Mouse (Mus musculus): ENCODE measurements at regions not wholly inside any gene's neighbourhood (a gene's known extent, or its start where the extent isn't known, plus 50 kb on each side); places are given as distances from the start of the nearest gene placed in this dataset.

- no peaks in the 10 kb centered on the region for H3K36me3 ChIP-seq (ENCODE audit: control insufficient read depth, insufficient read depth, low read length, poor library complexity, severe bottlenecking)
- H3K27me3 ChIP-seq (ENCODE audit: control insufficient read depth, insufficient read depth, low read length, poor library complexity, severe bottlenecking): no peaks in the 10 kb centered on the region
- DNase-seq (ENCODE audit: low read depth, low spot score): no peak
Observed at GRCm38 (mm10) chr13:106432165-106432564, 504.6 kb downstream of the Ipo11 start.

- Histone ChIP-seq H3K36me3 (ENCODE audit: control insufficient read depth, insufficient read depth, low read length, poor library complexity, severe bottlenecking) (no peaks in the 10 kb centered on the region), H3K27me3 (ENCODE audit: control insufficient read depth, insufficient read depth, low read length, poor library complexity, severe bottlenecking) (no peaks in the 10 kb centered on the region)
- DNase-seq (ENCODE audit: low read depth, low spot score): no peak
Observed at GRCm38 (mm10) chr13:106406608-106407038, 530.1 kb downstream of the Ipo11 start.

GRCm38 (mm10) chr13:106392642-106393041 is 544.1 kb downstream of the Ipo11 start:
- H3K27me3 ChIP-seq (ENCODE audit: control insufficient read depth, insufficient read depth, low read length, poor library complexity, severe bottlenecking): no peaks in the 10 kb centered on the region
- DNase-seq (ENCODE audit: low read depth, low spot score): no peak
- no peaks in the 10 kb centered on the region for H3K36me3 ChIP-seq (ENCODE audit: control insufficient read depth, insufficient read depth, low read length, poor library complexity, severe bottlenecking)

- DNase-seq (ENCODE audit: low read depth, low spot score): no peak
- Histone ChIP-seq H3K36me3 (ENCODE audit: control insufficient read depth, insufficient read depth, low read length, poor library complexity, severe bottlenecking) (no peaks in the 10 kb centered on the region), H3K27me3 (ENCODE audit: control insufficient read depth, insufficient read depth, low read length, poor library complexity, severe bottlenecking) (no peaks in the 10 kb centered on the region)
Observed at GRCm38 (mm10) chr13:106388634-106389033, 548.1 kb downstream of the Ipo11 start.

GRCm38 (mm10) chr13:106367589-106367988 is 569.2 kb downstream of the Ipo11 start:
- no peaks in the 10 kb centered on the region for H3K27me3 ChIP-seq (ENCODE audit: control insufficient read depth, insufficient read depth, low read length, poor library complexity, severe bottlenecking)
- H3K36me3 ChIP-seq (ENCODE audit: control insufficient read depth, insufficient read depth, low read length, poor library complexity, severe bottlenecking): no peaks in the 10 kb centered on the region
- DNase-seq (ENCODE audit: low read depth, low spot score): no peak

- DNase-seq (ENCODE audit: low read depth, low spot score): no peak
- no peaks in the 10 kb centered on the region for H3K36me3 ChIP-seq (ENCODE audit: control insufficient read depth, insufficient read depth, low read length, poor library complexity, severe bottlenecking)
Observed at GRCm38 (mm10) chr13:106352614-106353409, 583.9 kb downstream of the Ipo11 start.

GRCm38 (mm10) chr13:106332025-106332424 is 604.7 kb downstream of the Ipo11 start:
- DNase-seq (ENCODE audit: low read depth, low spot score): no peak
- Histone ChIP-seq H3K36me3 (ENCODE audit: control insufficient read depth, insufficient read depth, low read length, poor library complexity, severe bottlenecking) (no peaks in the 10 kb centered on the region), H3K27me3 (ENCODE audit: control insufficient read depth, insufficient read depth, low read length, poor library complexity, severe bottlenecking) (no peaks in the 10 kb centered on the region)

More at GRCm38 (mm10) chr13:106352614-106353409, 583.9 kb downstream of the Ipo11 start:
- no peaks in the 10 kb centered on the region for H3K27me3 ChIP-seq (ENCODE audit: control insufficient read depth, insufficient read depth, low read length, poor library complexity, severe bottlenecking)

- no peak for DNase-seq (ENCODE audit: low read depth, low spot score)
- Histone ChIP-seq H3K36me3 (ENCODE audit: control insufficient read depth, insufficient read depth, low read length, poor library complexity, severe bottlenecking) (no peaks in the 10 kb centered on the region), H3K27me3 (ENCODE audit: control insufficient read depth, insufficient read depth, low read length, poor library complexity, severe bottlenecking) (no peaks in the 10 kb centered on the region)
Observed at GRCm38 (mm10) chr13:106318980-106319379, 617.8 kb downstream of the Ipo11 start.

- no peak for DNase-seq (ENCODE audit: low read depth, low spot score)
- Histone ChIP-seq H3K27me3 (ENCODE audit: control insufficient read depth, insufficient read depth, low read length, poor library complexity, severe bottlenecking) (no peaks in the 10 kb centered on the region), H3K36me3 (ENCODE audit: control insufficient read depth, insufficient read depth, low read length, poor library complexity, severe bottlenecking) (no peaks in the 10 kb centered on the region)
Observed at GRCm38 (mm10) chr13:106318476-106318875, 618.3 kb downstream of the Ipo11 start.

- no peak for DNase-seq (ENCODE audit: low read depth, low spot score)
- Histone ChIP-seq H3K36me3 (ENCODE audit: control insufficient read depth, insufficient read depth, low read length, poor library complexity, severe bottlenecking) (no peaks in the 10 kb centered on the region), H3K27me3 (ENCODE audit: control insufficient read depth, insufficient read depth, low read length, poor library complexity, severe bottlenecking) (no peaks in the 10 kb centered on the region)
Observed at GRCm38 (mm10) chr13:106317300-106317699, 619.5 kb downstream of the Ipo11 start.

GRCm38 (mm10) chr13:106281181-106281580 is 655.6 kb downstream of the Ipo11 start:
- no peaks in the 10 kb centered on the region for H3K27me3 ChIP-seq (ENCODE audit: control insufficient read depth, insufficient read depth, low read length, poor library complexity, severe bottlenecking)
- no peak for DNase-seq (ENCODE audit: low read depth, low spot score)

GRCm38 (mm10) chr13:106259874-106260273 is 676.9 kb downstream of the Ipo11 start:
- DNase-seq (ENCODE audit: low read depth, low spot score): no peak
- Histone ChIP-seq H3K36me3 (ENCODE audit: control insufficient read depth, insufficient read depth, low read length, poor library complexity, severe bottlenecking) (no peaks in the 10 kb centered on the region), H3K27me3 (ENCODE audit: control insufficient read depth, insufficient read depth, low read length, poor library complexity, severe bottlenecking) (no peaks in the 10 kb centered on the region)

More at GRCm38 (mm10) chr13:106281181-106281580, 655.6 kb downstream of the Ipo11 start:
- no peaks in the 10 kb centered on the region for H3K36me3 ChIP-seq (ENCODE audit: control insufficient read depth, insufficient read depth, low read length, poor library complexity, severe bottlenecking)
